Mouse (Mus musculus) kidney, embryonic 15.5 days (tissue): ENCODE measurements around the gene Cideb. TPM values are rescaled to one million over a fixed set of nuclear protein-coding genes. Genes with fewer than 3 reads are reported as not detected.

Experiments
- ATAC-seq: fragments of 200-750 bp; cut with Nextera tagmentation; replicated peaks from 2 replicates; pipeline ENCODE4 v1.8.0; 2017; ENCODE audit warnings: moderate TSS enrichment; ENCODE audit not compliant: low FRiP score
- H3K27ac ChIP-seq: fragments of 300-500 bp; sonication (generic); 2 replicates; pipeline ENCODE4 v1.5.1; 2015; ENCODE audit warnings: mild to moderate bottlenecking, inconsistent platforms
- H3K27me3 ChIP-seq: fragments of 300-500 bp; sonication (generic); 2 replicates; pipeline ENCODE4 v1.6.1; 2015; ENCODE audit warnings: inconsistent platforms
- H3K36me3 ChIP-seq: fragments of 300-500 bp; sonication (generic); 2 replicates; pipeline ENCODE4 v1.6.1; 2015; ENCODE audit warnings: inconsistent platforms
- H3K4me1 ChIP-seq: fragments of 300-500 bp; sonication (generic); 2 replicates; pipeline ENCODE4 v1.6.1; 2015; ENCODE audit warnings: inconsistent platforms
- H3K4me2 ChIP-seq: fragments of 300-500 bp; sonication (generic); 2 replicates; pipeline ENCODE4 v1.6.1; 2015; ENCODE audit warnings: moderate library complexity, mild to moderate bottlenecking, inconsistent platforms
- H3K4me3 ChIP-seq: fragments of 300-500 bp; sonication (generic); replicated peaks from 2 replicates; pipeline ENCODE4 v1.5.1; 2015; ENCODE audit warnings: mild to moderate bottlenecking, inconsistent platforms
- H3K9ac ChIP-seq: fragments of 300-500 bp; sonication (generic); 2 replicates; pipeline ENCODE4 v1.6.1; 2015; ENCODE audit warnings: mild to moderate bottlenecking, inconsistent platforms
- H3K9me3 ChIP-seq: fragments of 300-500 bp; sonication (generic); replicated peaks from 2 replicates; pipeline ENCODE4 v1.6.1; 2016; ENCODE audit warnings: inconsistent platforms
- WGBS: fragments of 180-500 bp; shearing (Covaris S2); methylation state at CpG from one replicate; pipeline ENCODE4 v1.1.7; 2015; ENCODE audit warnings: mixed read lengths; 5-methylcytosine and 5-hydroxymethylcytosine counted together
- polyA plus RNA-seq: library from polyadenylated mRNA; unstranded; fragments of >200 nt; fragmentation: Nextera tagmentation; extraction: Ambion mirVana; gene quantifications from 2 replicates; pipeline ENCODE4 v1.2.1, GENCODE M21; 2015

The Cideb gene
- polyA plus RNA-seq, 1 experiment from 2014 or later, result 11.2 TPM

GRCm38 (mm10) chr14:55780736-55781135 is 22.5 kb upstream of the Cideb start:
- Histone ChIP-seq H3K4me2 (no peak overlapping the region), H3K9me3 (no peaks in the 10 kb centered on the region), H3K27me3 (peaks cover 35% of the 10 kb centered on the region), H3K36me3 (0 out of 2 replicates have a peak, but pooled peaks cover 5% of the 10 kb centered on the region), H3K27ac (no peak overlapping the region), H3K9ac (no peak overlapping the region), H3K4me3 (no peak overlapping the region), H3K4me1 (peaks cover 48% of the 10 kb centered on the region)
- 83% methylated on average over 11 of the region's 11 CpGs for WGBS
- no peak for ATAC-seq

DNA sequence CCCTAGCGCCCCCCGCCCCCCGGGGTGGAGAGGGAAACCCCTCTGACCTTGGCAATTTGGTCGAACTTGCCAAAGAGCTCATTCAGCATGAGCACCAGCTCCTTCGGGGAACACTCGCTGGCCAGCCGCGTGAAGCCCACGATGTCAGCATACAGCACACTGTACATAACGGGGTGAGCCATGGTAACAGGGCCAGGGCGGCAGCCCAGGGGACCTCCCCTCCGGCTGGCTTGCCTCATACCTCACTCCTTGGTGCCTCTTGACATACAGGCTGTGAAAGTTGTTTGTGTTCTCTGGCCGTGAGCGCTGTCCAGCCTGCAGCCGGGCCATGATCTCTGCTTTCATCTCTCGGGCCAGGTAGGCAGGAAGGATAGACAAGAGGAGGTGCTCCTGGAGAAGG is 21.4 kb upstream of the Cideb start:
- WGBS, result 53% methylated on average over 16 of the region's 16 CpGs
- H3K27ac ChIP-seq, result no peak overlapping the region
- no peaks in the 10 kb centered on the region for H3K9me3 ChIP-seq
- H3K9ac ChIP-seq, result no peak overlapping the region
- no peak overlapping the region for H3K4me3 ChIP-seq
- H3K27me3 ChIP-seq, result peaks cover 24% of the 10 kb centered on the region
- ATAC-seq, result no peak
- H3K36me3 ChIP-seq, result 0 out of 2 replicates have a peak, but pooled peaks cover 5% of the 10 kb centered on the region
- H3K4me2 ChIP-seq, result no peak overlapping the region
- H3K4me1 ChIP-seq, result peaks cover 43% of the 10 kb centered on the region

GRCm38 (mm10) chr14:55778686-55779085 is 20.4 kb upstream of the Cideb start:
- peaks cover 16% of the 10 kb centered on the region for H3K27me3 ChIP-seq
- H3K36me3 ChIP-seq, result 0 out of 2 replicates have a peak, but pooled peaks cover 5% of the 10 kb centered on the region
- no peak overlapping the region for H3K27ac ChIP-seq
- no peak overlapping the region for H3K9ac ChIP-seq
- WGBS, result 87% methylated on average over 15 of the region's 15 CpGs
- no peak for ATAC-seq
- H3K4me2 ChIP-seq, result no peak overlapping the region
- no peak overlapping the region for H3K4me3 ChIP-seq
- peaks cover 33% of the 10 kb centered on the region for H3K4me1 ChIP-seq
- H3K9me3 ChIP-seq, result no peaks in the 10 kb centered on the region

- 88% methylated on average over 11 of the region's 11 CpGs for WGBS
- peaks cover 14% of the 10 kb centered on the region for H3K27me3 ChIP-seq
- no peak overlapping the region for H3K4me3 ChIP-seq
- peaks cover 24% of the 10 kb centered on the region for H3K4me1 ChIP-seq
- no peak for ATAC-seq
- no peak overlapping the region for H3K9ac ChIP-seq
- H3K27ac ChIP-seq, result no peak overlapping the region
- H3K9me3 ChIP-seq, result no peaks in the 10 kb centered on the region
- no peak overlapping the region for H3K4me2 ChIP-seq
- 0 out of 2 replicates have a peak, but pooled peaks cover 5% of the 10 kb centered on the region for H3K36me3 ChIP-seq
Observed at GRCm38 (mm10) chr14:55777806-55778205, 19.5 kb upstream of the Cideb start.

GRCm38 (mm10) chr14:55777176-55777575 is 18.9 kb upstream of the Cideb start:
- peaks cover 12% of the 10 kb centered on the region for H3K27me3 ChIP-seq
- H3K9me3 ChIP-seq, result no peaks in the 10 kb centered on the region
- H3K36me3 ChIP-seq, result 0 out of 2 replicates have a peak, but pooled peaks cover 5% of the 10 kb centered on the region
- H3K4me3 ChIP-seq, result no peak overlapping the region
- peaks cover 18% of the 10 kb centered on the region for H3K4me1 ChIP-seq
- 31% methylated on average over 3 of the region's 3 CpGs for WGBS
- no peak overlapping the region for H3K9ac ChIP-seq
- H3K4me2 ChIP-seq, result no peak overlapping the region
- no peak for ATAC-seq
- H3K27ac ChIP-seq, result no peak overlapping the region

GRCm38 (mm10) chr14:55776711-55777110 is 18.5 kb upstream of the Cideb start:
- 57% methylated on average over 7 of the region's 7 CpGs for WGBS
- H3K27ac ChIP-seq, result no peak overlapping the region
- no peaks in the 10 kb centered on the region for H3K9me3 ChIP-seq
- H3K4me1 ChIP-seq, result peaks cover 13% of the 10 kb centered on the region
- H3K4me3 ChIP-seq, result no peak overlapping the region
- peaks cover 8% of the 10 kb centered on the region for H3K27me3 ChIP-seq
- no peak overlapping the region for H3K4me2 ChIP-seq
- H3K36me3 ChIP-seq, result 0 out of 2 replicates have a peak, but pooled peaks cover 5% of the 10 kb centered on the region
- no peak overlapping the region for H3K9ac ChIP-seq
- ATAC-seq, result no peak

GRCm38 (mm10) chr14:55769087-55769703 is 10.9 kb upstream of the Cideb start:
- H3K9me3 ChIP-seq, result no peaks in the 10 kb centered on the region
- no peak for ATAC-seq
- peaks cover 55% of the 10 kb centered on the region for H3K27me3 ChIP-seq
- no peak overlapping the region for H3K4me3 ChIP-seq
- H3K9ac ChIP-seq, result no peak overlapping the region
- peaks cover 9% of the 10 kb centered on the region for H3K4me1 ChIP-seq
- no peak overlapping the region for H3K4me2 ChIP-seq
- no peaks in the 10 kb centered on the region for H3K36me3 ChIP-seq
- WGBS, result 79% methylated on average over 16 of the region's 16 CpGs
- no peak overlapping the region for H3K27ac ChIP-seq

DNA sequence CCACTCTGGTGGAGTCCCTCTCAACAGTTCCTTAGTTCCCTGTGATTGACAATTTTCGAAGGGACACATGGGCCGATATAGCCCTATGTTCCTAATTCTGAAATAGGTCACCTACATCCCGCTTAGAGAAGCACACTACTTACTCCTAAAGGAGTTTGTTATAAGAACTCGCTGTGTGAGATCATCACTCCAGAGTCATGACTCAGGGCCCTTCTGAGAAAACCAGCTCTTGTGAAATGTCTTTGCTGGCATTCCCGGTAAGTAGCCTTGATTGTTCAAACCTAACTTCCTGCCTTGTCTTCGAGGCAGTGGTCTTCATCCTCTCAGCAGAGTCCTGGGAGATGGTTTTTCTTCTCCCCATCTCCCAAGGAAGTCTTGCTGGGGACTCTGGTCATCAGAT is 10.3 kb upstream of the Cideb start:
- H3K4me2 ChIP-seq, result no peak overlapping the region
- no peak for ATAC-seq
- WGBS, result 89% methylated on average over 6 of the region's 6 CpGs
- no peaks in the 10 kb centered on the region for H3K36me3 ChIP-seq
- H3K27ac ChIP-seq, result no peak overlapping the region
- H3K27me3 ChIP-seq, result peaks cover 61% of the 10 kb centered on the region
- no peak overlapping the region for H3K4me3 ChIP-seq
- no peak overlapping the region for H3K9ac ChIP-seq
- H3K4me1 ChIP-seq, result peaks cover 9% of the 10 kb centered on the region
- no peaks in the 10 kb centered on the region for H3K9me3 ChIP-seq

DNA sequence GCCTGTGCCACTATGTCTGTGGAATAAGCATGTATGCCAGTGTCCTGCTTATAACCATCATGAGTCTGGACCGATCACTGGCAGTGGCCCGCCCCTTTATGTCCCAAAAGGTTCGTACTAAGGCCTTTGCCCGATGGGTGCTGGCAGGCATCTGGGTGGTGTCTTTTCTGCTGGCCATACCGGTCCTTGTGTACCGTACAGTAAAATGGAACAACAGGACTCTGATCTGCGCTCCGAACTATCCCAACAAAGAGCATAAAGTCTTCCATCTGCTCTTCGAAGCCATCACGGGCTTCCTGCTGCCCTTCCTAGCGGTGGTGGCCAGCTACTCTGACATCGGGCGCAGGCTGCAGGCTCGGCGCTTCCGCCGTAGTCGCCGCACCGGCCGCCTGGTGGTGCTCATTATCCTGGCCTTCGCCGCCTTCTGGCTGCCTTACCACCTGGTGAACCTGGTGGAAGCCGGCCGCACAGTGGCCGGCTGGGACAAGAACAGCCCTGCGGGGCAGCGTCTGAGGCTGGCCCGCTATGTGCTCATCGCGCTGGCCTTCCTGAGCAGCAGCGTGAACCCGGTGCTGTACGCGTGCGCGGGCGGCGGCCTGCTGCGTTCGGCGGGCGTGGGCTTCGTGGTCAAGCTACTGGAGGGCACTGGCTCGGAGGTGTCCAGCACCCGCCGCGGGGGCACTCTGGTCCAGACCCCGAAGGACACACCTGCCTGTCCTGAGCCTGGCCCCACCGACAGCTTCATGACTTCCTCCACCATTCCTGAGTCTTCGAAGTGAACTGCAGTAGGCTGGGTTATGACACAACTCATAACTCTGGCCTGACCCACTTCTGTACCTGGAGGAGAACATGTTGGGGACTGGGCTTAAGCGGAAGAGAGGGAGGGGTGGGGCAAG is 9.5 kb upstream of the Cideb start:
- H3K36me3 ChIP-seq, result no peaks in the 10 kb centered on the region
- peaks cover 67% of the 10 kb centered on the region for H3K27me3 ChIP-seq
- peak overlapping the region; percentile 46 for H3K4me3 ChIP-seq
- no peak overlapping the region for H3K27ac ChIP-seq
- H3K9me3 ChIP-seq, result no peaks in the 10 kb centered on the region
- 11% methylated on average over 52 of the region's 52 CpGs for WGBS
- peaks cover 16% of the 10 kb centered on the region for H3K4me1 ChIP-seq
- H3K9ac ChIP-seq, result peak overlapping the region; percentile 35
- peak; percentile 68 for ATAC-seq
- H3K4me2 ChIP-seq, result peak overlapping the region; percentile 79

- Histone ChIP-seq H3K36me3 (no peaks in the 10 kb centered on the region), H3K4me3 (no peak within 1 kb of the TSS), H3K4me2 (no peak within 1 kb of the TSS), H3K9ac (no peak within 1 kb of the TSS), H3K27me3 (peaks cover 80% of the 10 kb centered on the region), H3K9me3 (no peaks in the 10 kb centered on the region), H3K27ac (no peak within 1 kb of the TSS), H3K4me1 (peaks cover 30% of the 10 kb centered on the region)
- 75% methylated on average over 4 of the region's 4 CpGs for WGBS
- ATAC-seq, result no peak
Observed at GRCm38 (mm10) chr14:55765696-55766095, 7.4 kb upstream of the Cideb start, which contains the start of gene Ltb4r1. Gene Ltb4r1 (plus strand): TSS chr14:55765962.

GRCm38 (mm10) chr14:55763166-55763565 is 4.9 kb upstream of the Cideb start:
- Histone ChIP-seq H3K4me3 (no peak overlapping the region), H3K4me1 (peaks cover 42% of the 10 kb centered on the region), H3K9ac (no peak overlapping the region), H3K4me2 (peak overlapping the region; percentile 93; the same call in 1 of the 2 replicates), H3K27me3 (peaks cover 67% of the 10 kb centered on the region), H3K9me3 (no peaks in the 10 kb centered on the region), H3K27ac (peak overlapping the region; percentile 66), H3K36me3 (no peaks in the 10 kb centered on the region)
- WGBS, result 56% methylated on average over 7 of the region's 7 CpGs
- no peak for ATAC-seq
